Mouse (Mus musculus): ENCODE measurements around the gene Diaph3. TPM values are rescaled to one million over a fixed set of nuclear protein-coding genes. Genes with fewer than 3 reads are reported as not detected.
A peak's percentile ranks its signal among the peaks of the same experiment; 100 is the strongest.

The Diaph3 gene
- total and polyA plus RNA-seq, 2 experiments, result 0.18 TPM; not detected in 1

GRCm38 (mm10) chr14:86781553-86782273, 359.3 kb downstream of the Diaph3 start:
- Histone ChIP-seq H3K27me3 (ENCODE audit: control insufficient read depth, insufficient read depth, low read length) (no peaks in the 10 kb centered on the region), H3K9ac (ENCODE audit: low read depth, low read length) (no peak overlapping the region), H3K27ac (replicated peaks; ENCODE audit: insufficient read depth, low read depth, low read length) (no peak overlapping the region), H3K79me2 (ENCODE audit: control insufficient read depth, insufficient read depth, low read length) (no peaks in the 10 kb centered on the region), H3K4me3 (ENCODE audit: insufficient read depth, low read depth, low read length) (no peak overlapping the region), H3K4me1 (ENCODE audit: control insufficient read depth, insufficient read depth, low read length) (peaks cover 2% of the 10 kb centered on the region; the same call in 1 of the 2 replicates), H3K36me3 (ENCODE audit: control insufficient read depth, insufficient read depth, low read length) (no peaks in the 10 kb centered on the region)
- WGBS, result 51% methylated on average over 6 of the region's 6 CpGs
- TF ChIP-seq POLR2A (IDR thresholded peaks at IDR 0.05; ENCODE audit: extremely low read depth, insufficient read depth, low read length) (no peak), CTCF (IDR thresholded peaks at IDR 0.05; ENCODE audit: low read depth, low read length) (peak; percentile 49)
- peak; percentile 44 for DNase-seq (ENCODE audit: extremely low read depth, low read depth, low spot score)

GRCm38 (mm10) chr14:86773311-86773710, 367.7 kb downstream of the Diaph3 start:
- no peaks in the 10 kb centered on the region for H3K36me3 ChIP-seq (ENCODE audit: control insufficient read depth, insufficient read depth, low read length)
- H3K27me3 ChIP-seq (ENCODE audit: control insufficient read depth, insufficient read depth, low read length), result no peaks in the 10 kb centered on the region
- 98% methylated on average over 2 of the region's 2 CpGs for WGBS
- no peak for DNase-seq (ENCODE audit: extremely low read depth, low read depth, low spot score)
- no peaks in the 10 kb centered on the region for H3K79me2 ChIP-seq (ENCODE audit: control insufficient read depth, insufficient read depth, low read length)
- H3K27ac ChIP-seq (replicated peaks; ENCODE audit: insufficient read depth, low read depth, low read length), result no peak overlapping the region
- H3K4me3 ChIP-seq (ENCODE audit: insufficient read depth, low read depth, low read length), result no peak overlapping the region
- no peaks in the 10 kb centered on the region for H3K4me1 ChIP-seq (ENCODE audit: control insufficient read depth, insufficient read depth, low read length)
- H3K9ac ChIP-seq (ENCODE audit: low read depth, low read length), result no peak overlapping the region
- TF ChIP-seq POLR2A (IDR thresholded peaks at IDR 0.05; ENCODE audit: extremely low read depth, insufficient read depth, low read length), result no peak
- TF ChIP-seq CTCF (IDR thresholded peaks at IDR 0.05; ENCODE audit: low read depth, low read length), result no peak

GRCm38 (mm10) chr14:86772176-86773150, 368.6 kb downstream of the Diaph3 start:
- DNase-seq (ENCODE audit: extremely low read depth, low read depth, low spot score), result no peak
- WGBS, result 85% methylated on average over 14 of the region's 14 CpGs
- no peak overlapping the region for H3K9ac ChIP-seq (ENCODE audit: low read depth, low read length)
- TF ChIP-seq CTCF (IDR thresholded peaks at IDR 0.05; ENCODE audit: low read depth, low read length), result no peak
- no peak for TF ChIP-seq POLR2A (IDR thresholded peaks at IDR 0.05; ENCODE audit: extremely low read depth, insufficient read depth, low read length)
- no peaks in the 10 kb centered on the region; the same call in 1 of the 2 replicates for H3K27me3 ChIP-seq (ENCODE audit: control insufficient read depth, insufficient read depth, low read length)
- no peaks in the 10 kb centered on the region for H3K79me2 ChIP-seq (ENCODE audit: control insufficient read depth, insufficient read depth, low read length)
- H3K36me3 ChIP-seq (ENCODE audit: control insufficient read depth, insufficient read depth, low read length), result no peaks in the 10 kb centered on the region
- H3K27ac ChIP-seq (replicated peaks; ENCODE audit: insufficient read depth, low read depth, low read length), result no peak overlapping the region
- H3K4me1 ChIP-seq (ENCODE audit: control insufficient read depth, insufficient read depth, low read length), result no peaks in the 10 kb centered on the region
- no peak overlapping the region for H3K4me3 ChIP-seq (ENCODE audit: insufficient read depth, low read depth, low read length)

- DNase-seq (ENCODE audit: extremely low read depth, low read depth, low spot score), result no peak
- no peaks in the 10 kb centered on the region; the same call in 1 of the 2 replicates for H3K27me3 ChIP-seq (ENCODE audit: control insufficient read depth, insufficient read depth, low read length)
- TF ChIP-seq CTCF (IDR thresholded peaks at IDR 0.05; ENCODE audit: low read depth, low read length) (no peak), POLR2A (IDR thresholded peaks at IDR 0.05; ENCODE audit: extremely low read depth, insufficient read depth, low read length) (no peak)
- no peaks in the 10 kb centered on the region for H3K36me3 ChIP-seq (ENCODE audit: control insufficient read depth, insufficient read depth, low read length)
- WGBS, result 98% methylated on average over 2 of the region's 2 CpGs
- H3K27ac ChIP-seq (replicated peaks; ENCODE audit: insufficient read depth, low read depth, low read length), result no peak overlapping the region
- H3K4me1 ChIP-seq (ENCODE audit: control insufficient read depth, insufficient read depth, low read length), result no peaks in the 10 kb centered on the region
- H3K9ac ChIP-seq (ENCODE audit: low read depth, low read length), result no peak overlapping the region
- H3K79me2 ChIP-seq (ENCODE audit: control insufficient read depth, insufficient read depth, low read length), result no peaks in the 10 kb centered on the region
- H3K4me3 ChIP-seq (ENCODE audit: insufficient read depth, low read depth, low read length), result no peak overlapping the region
Observed at GRCm38 (mm10) chr14:86764286-86764685, 376.7 kb downstream of the Diaph3 start.

GRCm38 (mm10) chr14:86757604-86758520, 383.2 kb downstream of the Diaph3 start:
- no peaks in the 10 kb centered on the region for H3K79me2 ChIP-seq (ENCODE audit: control insufficient read depth, insufficient read depth, low read length)
- no peaks in the 10 kb centered on the region; the same call in 1 of the 2 replicates for H3K4me1 ChIP-seq (ENCODE audit: control insufficient read depth, insufficient read depth, low read length)
- H3K36me3 ChIP-seq (ENCODE audit: control insufficient read depth, insufficient read depth, low read length), result no peaks in the 10 kb centered on the region
- TF ChIP-seq POLR2A (IDR thresholded peaks at IDR 0.05; ENCODE audit: extremely low read depth, insufficient read depth, low read length) (no peak), CTCF (IDR thresholded peaks at IDR 0.05; ENCODE audit: low read depth, low read length) (no peak)
- no peak overlapping the region for H3K4me3 ChIP-seq (ENCODE audit: insufficient read depth, low read depth, low read length)
- no peak overlapping the region for H3K27ac ChIP-seq (replicated peaks; ENCODE audit: insufficient read depth, low read depth, low read length)
- DNase-seq (ENCODE audit: extremely low read depth, low read depth, low spot score), result peak; percentile 8
- WGBS, result 77% methylated on average over 9 of the region's 9 CpGs
- no peak overlapping the region for H3K9ac ChIP-seq (ENCODE audit: low read depth, low read length)
- no peaks in the 10 kb centered on the region for H3K27me3 ChIP-seq (ENCODE audit: control insufficient read depth, insufficient read depth, low read length)

Measured in liver, adult 2 months (tissue).